Mouse (Mus musculus): ENCODE data around the gene Wwtr1. TPM values are rescaled to one million over a fixed set of nuclear protein-coding genes. Genes with fewer than 3 reads are reported as not detected.

Wwtr1 gene
- total and polyA plus RNA-seq, 2 experiments from 2014 or later, result 26.1 to 90.9 TPM

- Histone ChIP-seq H3K4me3 (ENCODE audit: low read depth, low read length) (no peak overlapping the region), H3K36me3 (replicated peaks; ENCODE audit: control insufficient read depth, insufficient read depth, low read length) (peaks cover 18% of the 10 kb centered on the region; the same call in 1 of the 2 replicates), H3K9me3 (replicated peaks; ENCODE audit: control insufficient read depth, low read length) (no peaks in the 10 kb centered on the region), H3K27ac (ENCODE audit: low read depth) (peak overlapping the region; percentile 52; the same call in 1 of the 2 replicates), H3K4me2 (ENCODE audit: low read depth, low read length) (no peak overlapping the region), H3K27me3 (ENCODE audit: control insufficient read depth, insufficient read depth, low read length) (no peaks in the 10 kb centered on the region), H3K9ac (replicated peaks; ENCODE audit: low read depth, low read length) (no peak overlapping the region), H3K4me1 (ENCODE audit: control insufficient read depth, insufficient read depth) (peaks cover 10% of the 10 kb centered on the region)
- DNase-seq (ENCODE audit: low spot score) (peak; percentile 51), ATAC-seq (ENCODE audit: insufficient read depth, low read depth) (peak; percentile 63)
- TF ChIP-seq EP300 (IDR thresholded peaks at IDR 0.05; ENCODE audit: low read depth), result 0 out of 2 replicates have a peak, but pooled peaks have one; percentile 21
- no peak for TF ChIP-seq CTCF (IDR thresholded peaks at IDR 0.05; ENCODE audit: low read depth)
- WGBS, result 33% methylated on average over 2 of the region's 2 CpGs
Observed at GRCm38 (mm10) chr3:57504756-57505155, 71.0 kb downstream of the Wwtr1 start.

GRCm38 (mm10) chr3:57501596-57502220 lies 74.0 kb downstream of the Wwtr1 start:
- Histone ChIP-seq H3K4me3 (ENCODE audit: low read depth, low read length) (no peak overlapping the region), H3K4me2 (ENCODE audit: low read depth, low read length) (no peak overlapping the region), H3K9me3 (replicated peaks; ENCODE audit: control insufficient read depth, low read length) (no peaks in the 10 kb centered on the region), H3K9ac (replicated peaks; ENCODE audit: low read depth, low read length) (no peak overlapping the region), H3K36me3 (replicated peaks; ENCODE audit: control insufficient read depth, insufficient read depth, low read length) (peaks cover 21% of the 10 kb centered on the region; the same call in 1 of the 2 replicates), H3K4me1 (ENCODE audit: control insufficient read depth, insufficient read depth) (peaks cover 10% of the 10 kb centered on the region), H3K27ac (ENCODE audit: low read depth) (no peak overlapping the region), H3K27me3 (ENCODE audit: control insufficient read depth, insufficient read depth, low read length) (no peaks in the 10 kb centered on the region)
- ATAC-seq (ENCODE audit: insufficient read depth, low read depth), result no peak
- no peak for DNase-seq (ENCODE audit: low spot score)
- 76% methylated on average over 10 of the region's 10 CpGs for WGBS
- TF ChIP-seq EP300 (IDR thresholded peaks at IDR 0.05; ENCODE audit: low read depth) (no peak), CTCF (IDR thresholded peaks at IDR 0.05; ENCODE audit: low read depth) (no peak)

GRCm38 (mm10) chr3:57500846-57501245 lies 74.9 kb downstream of the Wwtr1 start:
- no peak overlapping the region for H3K4me2 ChIP-seq (ENCODE audit: low read depth, low read length)
- no peaks in the 10 kb centered on the region for H3K27me3 ChIP-seq (ENCODE audit: control insufficient read depth, insufficient read depth, low read length)
- H3K4me1 ChIP-seq (ENCODE audit: control insufficient read depth, insufficient read depth), result peaks cover 10% of the 10 kb centered on the region
- H3K36me3 ChIP-seq (replicated peaks; ENCODE audit: control insufficient read depth, insufficient read depth, low read length), result peaks cover 21% of the 10 kb centered on the region; the same call in 1 of the 2 replicates
- no peaks in the 10 kb centered on the region for H3K9me3 ChIP-seq (replicated peaks; ENCODE audit: control insufficient read depth, low read length)
- 89% methylated on average over 9 of the region's 9 CpGs for WGBS
- ATAC-seq (ENCODE audit: insufficient read depth, low read depth) (no peak), DNase-seq (ENCODE audit: low spot score) (no peak)
- no peak overlapping the region for H3K4me3 ChIP-seq (ENCODE audit: low read depth, low read length)
- TF ChIP-seq EP300 (IDR thresholded peaks at IDR 0.05; ENCODE audit: low read depth) (no peak), CTCF (IDR thresholded peaks at IDR 0.05; ENCODE audit: low read depth) (no peak)
- no peak overlapping the region for H3K27ac ChIP-seq (ENCODE audit: low read depth)
- no peak overlapping the region for H3K9ac ChIP-seq (replicated peaks; ENCODE audit: low read depth, low read length)

- no peaks in the 10 kb centered on the region for H3K4me1 ChIP-seq (ENCODE audit: control insufficient read depth, insufficient read depth)
- H3K36me3 ChIP-seq (replicated peaks; ENCODE audit: control insufficient read depth, insufficient read depth, low read length), result peaks cover 21% of the 10 kb centered on the region; the same call in 1 of the 2 replicates
- no peak for TF ChIP-seq EP300 (IDR thresholded peaks at IDR 0.05; ENCODE audit: low read depth)
- H3K27me3 ChIP-seq (ENCODE audit: control insufficient read depth, insufficient read depth, low read length), result no peaks in the 10 kb centered on the region
- H3K4me2 ChIP-seq (ENCODE audit: low read depth, low read length), result no peak overlapping the region
- H3K4me3 ChIP-seq (ENCODE audit: low read depth, low read length), result no peak overlapping the region
- ATAC-seq (ENCODE audit: insufficient read depth, low read depth) (no peak), DNase-seq (ENCODE audit: low spot score) (no peak)
- no peak overlapping the region for H3K9ac ChIP-seq (replicated peaks; ENCODE audit: low read depth, low read length)
- no peak overlapping the region for H3K27ac ChIP-seq (ENCODE audit: low read depth)
- WGBS, result 71% methylated on average over 1 of the region's 1 CpGs
- no peaks in the 10 kb centered on the region for H3K9me3 ChIP-seq (replicated peaks; ENCODE audit: control insufficient read depth, low read length)
Observed at GRCm38 (mm10) chr3:57497791-57498190, 77.9 kb downstream of the Wwtr1 start.

- ATAC-seq (ENCODE audit: insufficient read depth, low read depth) (no peak), DNase-seq (ENCODE audit: low spot score) (peak; percentile 20)
- no peak overlapping the region for H3K4me2 ChIP-seq (ENCODE audit: low read depth, low read length)
- no peak overlapping the region for H3K9ac ChIP-seq (replicated peaks; ENCODE audit: low read depth, low read length)
- WGBS, result 62% methylated on average over 2 of the region's 2 CpGs
- H3K4me1 ChIP-seq (ENCODE audit: control insufficient read depth, insufficient read depth), result no peaks in the 10 kb centered on the region
- H3K36me3 ChIP-seq (replicated peaks; ENCODE audit: control insufficient read depth, insufficient read depth, low read length), result peaks cover 18% of the 10 kb centered on the region; the same call in 1 of the 2 replicates
- no peaks in the 10 kb centered on the region for H3K27me3 ChIP-seq (ENCODE audit: control insufficient read depth, insufficient read depth, low read length)
- H3K9me3 ChIP-seq (replicated peaks; ENCODE audit: control insufficient read depth, low read length), result no peaks in the 10 kb centered on the region
- H3K4me3 ChIP-seq (ENCODE audit: low read depth, low read length), result no peak overlapping the region
- H3K27ac ChIP-seq (ENCODE audit: low read depth), result 0 out of 2 replicates have a peak overlapping the region, but pooled peaks have one; percentile 0
- TF ChIP-seq CTCF (IDR thresholded peaks at IDR 0.05; ENCODE audit: low read depth) (no peak), EP300 (IDR thresholded peaks at IDR 0.05; ENCODE audit: low read depth) (no peak)
Observed at GRCm38 (mm10) chr3:57496428-57496827, 79.3 kb downstream of the Wwtr1 start.

All from heart, postnatal 0 days (tissue).